In genomic region chr11:94498093-94498996, GRCm38 (mm10) we compare ENCODE assay signal across 9 mouse cellular contexts. TPM values are rescaled to one million over a fixed set of nuclear protein-coding genes. Genes with fewer than 3 reads are reported as not detected.
A peak's percentile ranks its signal among the peaks of the same experiment; 100 is the strongest.
DNase-seq lines count a peak whose midpoint lies in the region; ATAC-seq and TF ChIP-seq lines count a peak whose summit lies in the region.
"Had no signal": no experiment of that assay in that cellular context is flagged by ENCODE, and none has a peak within 500 bp of the region (broad histone marks: within the 10 kb centered on the region; RNA-seq: fewer than 3 reads in every experiment).

No protein-coding gene starts in this region.

- TF ChIP-seq EP300 in MEL (IDR thresholded peaks at IDR 0.05; ENCODE audit: low read depth in 1 of 2, low read length in 2 of 2), result no peak

- no peaks in the 10 kb centered on the region for H3K79me2 ChIP-seq in MEL (ENCODE audit: control insufficient read depth, insufficient read depth, low read length, poor library complexity)
- no peaks in the 10 kb centered on the region for H3K79me2 ChIP-seq in myocyte (ENCODE audit: control insufficient read depth, insufficient read depth)

- H3K4me2 ChIP-seq in forebrain, embryonic 14.5 days (ENCODE audit: low read length), result peak overlapping the region; percentile 51
- peak overlapping the region; percentile 69 for H3K4me2 ChIP-seq in intestine, postnatal 0 days (replicated peaks; ENCODE audit: low read depth)
- peak overlapping the region; percentile 46 for H3K4me2 ChIP-seq in myocyte (ENCODE audit: low read depth)

- no peaks in the 10 kb centered on the region for H3K4me1 ChIP-seq in MEL (ENCODE audit: control insufficient read depth in 1 of 2, insufficient read depth in 2 of 2, low read length in 2 of 2)
- H3K4me1 ChIP-seq in forebrain, embryonic 14.5 days (ENCODE audit: control insufficient read depth, insufficient read depth, low read length), result peaks cover 19% of the 10 kb centered on the region
- H3K4me1 ChIP-seq in intestine, postnatal 0 days (replicated peaks; ENCODE audit: control insufficient read depth, insufficient read depth, low read length), result 0 out of 2 replicates have a peak, but pooled peaks cover 5% of the 10 kb centered on the region

- intact Hi-C loops in left cerebral cortex, postnatal 14 days (cut with DNase I), result no loop called here

- peak; percentile 27 for DNase-seq in MEL (ENCODE audit: low read depth, low spot score)
- peak; percentile 68 for DNase-seq in forebrain, embryonic 14.5 days (ENCODE audit: low spot score)
- peak; percentile 61 to 70 for DNase-seq in left cerebral cortex, postnatal 14 days (ENCODE audit: low spot score in 2 of 2)
- DNase-seq in spleen, adult 18-20 months, result no peak
- no peak for DNase-seq in spleen, postnatal 14 days (ENCODE audit: low spot score in 2 of 2)

- no peaks in the 10 kb centered on the region for H3K9me3 ChIP-seq in MEL (replicated peaks; ENCODE audit: insufficient read depth, low read length)
- H3K9me3 ChIP-seq in forebrain, embryonic 14.5 days (replicated peaks; ENCODE audit: control insufficient read depth, low read length), result no peaks in the 10 kb centered on the region
- no peaks in the 10 kb centered on the region for H3K9me3 ChIP-seq in intestine, postnatal 0 days (ENCODE audit: control insufficient read depth)

- no peak for TF ChIP-seq RAD21 in MEL (IDR thresholded peaks at IDR 0.05; ENCODE audit: low read depth, low read length)

- H3K27ac ChIP-seq in MEL (ENCODE audit: control insufficient read depth, low read depth, low read length), result no peak overlapping the region
- H3K27ac ChIP-seq in forebrain, embryonic 14.5 days (ENCODE audit: low read depth, low read length), result no peak overlapping the region
- no peak overlapping the region for H3K27ac ChIP-seq in intestine, postnatal 0 days (ENCODE audit: low read depth, low read length)
- H3K27ac ChIP-seq: liver, embryonic 14.5 days had no signal

- 15% methylated on average over 19 of the region's 19 CpGs for WGBS in forebrain, embryonic 14.5 days
- 26% methylated on average over 19 of the region's 19 CpGs for WGBS in intestine, postnatal 0 days

- no peak for TF ChIP-seq POLR2A in MEL (IDR thresholded peaks at IDR 0.05; ENCODE audit: control insufficient read depth in 1 of 2, insufficient read depth in 1 of 2, low read depth in 1 of 2, low read length in 2 of 2, poor library complexity in 1 of 2)
- no peak for TF ChIP-seq POLR2A in myocyte (IDR thresholded peaks at IDR 0.05; ENCODE audit: insufficient read length, low read depth)

- H3K36me3 ChIP-seq in MEL (ENCODE audit: control insufficient read depth in 1 of 2, insufficient read depth in 2 of 2, low read length in 2 of 2), result no peaks in the 10 kb centered on the region
- H3K36me3 ChIP-seq in forebrain, embryonic 14.5 days (ENCODE audit: control insufficient read depth, insufficient read depth, low read length), result no peaks in the 10 kb centered on the region
- no peaks in the 10 kb centered on the region for H3K36me3 ChIP-seq in intestine, postnatal 0 days (ENCODE audit: control insufficient read depth, insufficient read depth)
- no peaks in the 10 kb centered on the region for H3K36me3 ChIP-seq in myocyte (ENCODE audit: control insufficient read depth, insufficient read depth)

- peak; percentile 32 for ATAC-seq in cerebellum, adult (ENCODE audit: insufficient number of reproducible peaks, low FRiP score, low TSS enrichment)
- ATAC-seq in forebrain, embryonic 14.5 days, result peak; percentile 62
- ATAC-seq in intestine, postnatal 0 days, result 0 out of 2 replicates have a peak, but pooled peaks have one; percentile 14

- H3K27me3 ChIP-seq in MEL (ENCODE audit: control insufficient read depth in 1 of 2, insufficient read depth in 2 of 2, low read length in 2 of 2) (peaks cover 30 to 34% of the 10 kb centered on the region in 2 experiments), myocyte (ENCODE audit: control insufficient read depth, insufficient read depth, insufficient read length) (peaks cover 13% of the 10 kb centered on the region)
- 0 out of 2 replicates have a peak, but pooled peaks cover 5% of the 10 kb centered on the region for H3K27me3 ChIP-seq in forebrain, embryonic 14.5 days (replicated peaks; ENCODE audit: control insufficient read depth, insufficient read depth, low read length)
- H3K27me3 ChIP-seq in intestine, postnatal 0 days (replicated peaks; ENCODE audit: control insufficient read depth, insufficient read depth, low read length), result 0 out of 2 replicates have a peak, but pooled peaks cover 8% of the 10 kb centered on the region

- no peak overlapping the region for H3ac ChIP-seq in myocyte (ENCODE audit: control insufficient read depth, insufficient read length)

- H3K4me3 ChIP-seq in MEL (ENCODE audit: control insufficient read depth in 1 of 2, insufficient read depth in 1 of 2, low read depth in 2 of 2, low read length in 2 of 2) (no peak overlapping the region), myocyte (no peak overlapping the region)
- H3K4me3 ChIP-seq in forebrain, embryonic 14.5 days (ENCODE audit: low read depth, low read length), result no peak overlapping the region
- H3K4me3 ChIP-seq in intestine, postnatal 0 days (ENCODE audit: low read depth, low read length), result no peak overlapping the region

- no peak for TF ChIP-seq CTCF in MEL (IDR thresholded peaks at IDR 0.05 in 2 of 3, conservative IDR thresholded peaks at IDR 0.05 in 1 of 3; ENCODE audit: control insufficient read depth in 1 of 3, insufficient read depth in 1 of 3, low read depth in 2 of 3, low read length in 3 of 3, poor library complexity in 1 of 3, severe bottlenecking in 1 of 3)
- no peak for TF ChIP-seq CTCF in intestine, postnatal 0 days (IDR thresholded peaks at IDR 0.05; ENCODE audit: low read depth)

- H3K9ac ChIP-seq in MEL (ENCODE audit: control insufficient read depth, low read depth, low read length, poor library complexity, severe bottlenecking), result no peak overlapping the region
- peak overlapping the region; percentile 13; the same call in 1 of the 2 replicates for H3K9ac ChIP-seq in forebrain, embryonic 14.5 days (ENCODE audit: low read length)
- no peak overlapping the region for H3K9ac ChIP-seq in intestine, postnatal 0 days (ENCODE audit: low read depth, low read length)
- H3K9ac ChIP-seq: liver, embryonic 14.5 days had no signal

TF ChIP-seq in MEL, 35 proteins besides CTCF, POLR2A, EP300 and RAD21 (continues in another document):
- TF ChIP-seq MAFK (IDR thresholded peaks at IDR 0.05; ENCODE audit: borderline replicate concordance, low read depth, low read length), result no peak
- no peak for TF ChIP-seq RCOR1 (IDR thresholded peaks at IDR 0.05; ENCODE audit: low read depth, low read length)
- TF ChIP-seq ZNF384 (IDR thresholded peaks at IDR 0.05; ENCODE audit: low read depth, low read length), result no peak
- no peak for TF ChIP-seq ZKSCAN1 (IDR thresholded peaks at IDR 0.05; ENCODE audit: low read depth, low read length)

TF ChIP-seq in myocyte, 11 proteins besides CTCF, POLR2A, EP300 and RAD21 (continues in another document):
- TF ChIP-seq MYOG (IDR thresholded peaks at IDR 0.05; ENCODE audit: control insufficient read depth in 1 of 3, insufficient read depth in 1 of 3, insufficient read length in 2 of 3, low read depth in 2 of 3) (no peak), CEBPB (IDR thresholded peaks at IDR 0.05; ENCODE audit: insufficient read depth, poor library complexity, severe bottlenecking) (no peak), POLR2AphosphoS2 (IDR thresholded peaks at IDR 0.05; ENCODE audit: insufficient read length, low read depth) (no peak)

RNA-seq across cellular contexts. Expression of gene Epn3, which starts 1.4 kb away (rescaled TPM):
- total RNA-seq in MEL (2012; rRNA removed), result not detected in 2 replicates
- polyA plus RNA-seq in MEL (2012; ENCODE audit: insufficient read depth in 1 of 2, insufficient read length in 2 of 2, low read depth in 1 of 2, low replicate concordance in 2 of 2, missing spikeins in 1 of 2) (not detected), myocyte (2012; fragmentation: generic; extraction: Trizol) (0.05 TPM)
- polyA plus RNA-seq in forebrain, embryonic 14.5 days (2014; fragmentation: Nextera tagmentation; extraction: Ambion mirVana), result 0.30 and 0.41 TPM in 2 replicates
- polyA plus RNA-seq in intestine, postnatal 0 days (2015; fragmentation: Nextera tagmentation; extraction: Ambion mirVana), result 0.55 and 1.0 TPM in 2 replicates
- 1 to 10 TPM in 1 of 2 experiments, under 1 TPM in 1; 0.95 to 1.3 TPM for total RNA-seq in left cerebral cortex, postnatal 14 days (2021)

RNA-seq across cellular contexts. Expression of gene Spata20, which starts 12.4 kb away (rescaled TPM):
- total RNA-seq in MEL (2012; rRNA removed), result not detected in 2 replicates
- polyA plus RNA-seq in MEL (2012; ENCODE audit: insufficient read depth in 1 of 2, insufficient read length in 2 of 2, low read depth in 1 of 2, low replicate concordance in 2 of 2, missing spikeins in 1 of 2), result not detected
- polyA plus RNA-seq in forebrain, embryonic 14.5 days (2014; fragmentation: Nextera tagmentation; extraction: Ambion mirVana), result 0.43 and 0.67 TPM in 2 replicates
- not detected in 2 replicates for polyA plus RNA-seq in intestine, postnatal 0 days (2015; fragmentation: Nextera tagmentation; extraction: Ambion mirVana)
- under 1 TPM; 0.38 to 0.62 TPM for total RNA-seq in left cerebral cortex, postnatal 14 days (2021)
- not detected for polyA plus RNA-seq in myocyte (2012; fragmentation: generic; extraction: Trizol)
- polyA plus RNA-seq: liver, embryonic 14.5 days had no signal

RNA-seq across cellular contexts. Expression of gene Mycbpap, which starts 23.2 kb away (rescaled TPM):
- 0.12 TPM in 1 of 2 replicates, not detected in the other for total RNA-seq in MEL (2012; rRNA removed)
- polyA plus RNA-seq in MEL (2012; ENCODE audit: insufficient read depth in 1 of 2, insufficient read length in 2 of 2, low read depth in 1 of 2, low replicate concordance in 2 of 2, missing spikeins in 1 of 2) (under 1 TPM in 1 of 2 experiments, not detected in 1; 0.17 TPM), myocyte (2012; fragmentation: generic; extraction: Trizol) (0.02 TPM)
- 1.8 and 2.1 TPM in 2 replicates for polyA plus RNA-seq in forebrain, embryonic 14.5 days (2014; fragmentation: Nextera tagmentation; extraction: Ambion mirVana)
- 0.94 and 1.7 TPM in 2 replicates for polyA plus RNA-seq in intestine, postnatal 0 days (2015; fragmentation: Nextera tagmentation; extraction: Ambion mirVana)
- 1 to 10 TPM; 3.2 to 3.8 TPM for total RNA-seq in left cerebral cortex, postnatal 14 days (2021)

RNA-seq across cellular contexts. Expression of gene Cacna1g, which starts 24.3 kb away (rescaled TPM):
- 0.04 TPM in 1 of 2 replicates, not detected in the other for total RNA-seq in MEL (2012; rRNA removed)
- polyA plus RNA-seq in MEL (2012; ENCODE audit: insufficient read depth in 1 of 2, insufficient read length in 2 of 2, low read depth in 1 of 2, low replicate concordance in 2 of 2, missing spikeins in 1 of 2), result under 1 TPM in 1 of 2 experiments, not detected in 1; 0.01 TPM
- 7.0 and 7.1 TPM in 2 replicates for polyA plus RNA-seq in forebrain, embryonic 14.5 days (2014; fragmentation: Nextera tagmentation; extraction: Ambion mirVana)
- 1.2 and 1.4 TPM in 2 replicates for polyA plus RNA-seq in intestine, postnatal 0 days (2015; fragmentation: Nextera tagmentation; extraction: Ambion mirVana)
- 100 to 1,000 TPM; 107 to 130 TPM for total RNA-seq in left cerebral cortex, postnatal 14 days (2021)
- polyA plus RNA-seq in myocyte (2012; fragmentation: generic; extraction: Trizol), result 0.05 TPM

RNA-seq across cellular contexts. Expression of gene Rsad1, which starts 50.7 kb away (rescaled TPM):
- total RNA-seq in MEL (2012; rRNA removed), result 27.9 and 28.7 TPM in 2 replicates
- polyA plus RNA-seq in MEL (2012; ENCODE audit: insufficient read depth in 1 of 2, insufficient read length in 2 of 2, low read depth in 1 of 2, low replicate concordance in 2 of 2, missing spikeins in 1 of 2) (10 to 100 TPM in 1 of 2 experiments, not detected in 1; 24.0 TPM), myocyte (2012; fragmentation: generic; extraction: Trizol) (3.7 TPM)
- polyA plus RNA-seq in forebrain, embryonic 14.5 days (2014; fragmentation: Nextera tagmentation; extraction: Ambion mirVana), result 3.9 and 4.1 TPM in 2 replicates
- polyA plus RNA-seq in intestine, postnatal 0 days (2015; fragmentation: Nextera tagmentation; extraction: Ambion mirVana), result 1.2 and 1.8 TPM in 2 replicates
- 10 to 100 TPM; 16.1 to 16.8 TPM for total RNA-seq in left cerebral cortex, postnatal 14 days (2021)

Comparison
In these comparisons a context has a peak if more than half of its experiments do, and no peak if none do; other contexts are left out.
1. DNase-seq: peak in MEL (single experiment), forebrain, embryonic 14.5 days (single experiment) and left cerebral cortex, postnatal 14 days (2 of 2); none in spleen, adult 18-20 months (0 of 2) and spleen, postnatal 14 days (0 of 2).
2. Peak in every context shown above with its lines, with median percentiles within 50 percentile points of each other: ATAC-seq and H3K4me2 ChIP-seq.